Mouse (Mus musculus) adrenal gland, adult 2 months (tissue): ENCODE measurements around the gene Slc35f6. TPM values are rescaled to one million over a fixed set of nuclear protein-coding genes. Genes with fewer than 3 reads are reported as not detected.

Source experiments
- DNase-seq: peaks from one replicate; pipeline ENCODE4 v3.0.0; 2021
- polyA plus RNA-seq: library from polyadenylated mRNA; depleted of rRNA; stranded (reverse); fragments of >200 nt; gene quantifications from 2 replicates; pipeline ENCODE4 v1.2.3, GENCODE M21; 2012
- total RNA-seq, 2 experiments: library from RNA; stranded (reverse); gene quantifications; 2 replicates each; pipeline ENCODE4 v1.2.3; 2021

Slc35f6 gene
- total and polyA plus RNA-seq, 3 experiments: 49.0 to 145 (median 50.9) TPM

DNA sequence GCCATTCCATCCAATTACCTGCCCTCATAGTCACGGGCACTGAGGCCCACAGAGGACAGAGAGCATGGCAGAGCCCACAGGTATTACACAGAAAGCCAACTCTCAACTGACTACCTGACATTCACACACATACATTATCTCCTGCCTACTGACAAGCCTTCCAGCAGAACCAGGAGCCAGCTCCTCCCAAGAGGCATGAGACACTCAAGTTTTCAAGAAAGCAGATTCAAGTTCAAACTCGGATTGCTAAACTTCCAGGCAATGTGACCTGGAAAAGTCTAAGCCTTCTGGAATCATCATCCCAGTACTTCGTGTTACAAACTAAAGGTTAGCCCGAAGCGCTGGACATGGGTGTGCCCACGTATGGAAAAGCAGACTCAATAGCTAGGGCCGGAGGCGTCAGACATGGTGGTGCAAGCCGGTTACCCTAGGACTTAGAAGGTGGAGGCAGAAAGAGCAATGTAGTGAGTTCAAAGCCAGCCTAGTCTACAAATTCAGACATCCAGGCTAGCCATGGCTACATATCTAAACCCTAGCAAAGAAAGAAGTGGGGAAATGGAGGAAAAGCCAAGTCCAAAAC, 26.4 kb upstream of the Slc35f6 start:
- peak; percentile 38 for DNase-seq

DNA sequence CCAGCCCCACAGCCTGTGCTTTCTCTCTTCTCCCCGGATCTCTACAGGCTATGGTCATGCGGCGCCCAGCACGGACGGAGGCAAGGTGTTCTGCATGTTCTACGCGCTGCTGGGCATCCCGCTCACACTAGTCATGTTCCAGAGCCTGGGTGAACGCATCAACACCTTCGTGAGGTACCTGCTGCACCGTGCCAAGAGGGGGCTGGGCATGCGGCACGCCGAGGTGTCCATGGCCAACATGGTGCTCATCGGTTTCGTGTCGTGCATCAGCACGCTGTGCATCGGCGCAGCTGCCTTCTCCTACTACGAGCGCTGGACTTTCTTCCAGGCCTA, 25.9 kb upstream of the Slc35f6 start:
- peak; percentile 70 for DNase-seq

DNA sequence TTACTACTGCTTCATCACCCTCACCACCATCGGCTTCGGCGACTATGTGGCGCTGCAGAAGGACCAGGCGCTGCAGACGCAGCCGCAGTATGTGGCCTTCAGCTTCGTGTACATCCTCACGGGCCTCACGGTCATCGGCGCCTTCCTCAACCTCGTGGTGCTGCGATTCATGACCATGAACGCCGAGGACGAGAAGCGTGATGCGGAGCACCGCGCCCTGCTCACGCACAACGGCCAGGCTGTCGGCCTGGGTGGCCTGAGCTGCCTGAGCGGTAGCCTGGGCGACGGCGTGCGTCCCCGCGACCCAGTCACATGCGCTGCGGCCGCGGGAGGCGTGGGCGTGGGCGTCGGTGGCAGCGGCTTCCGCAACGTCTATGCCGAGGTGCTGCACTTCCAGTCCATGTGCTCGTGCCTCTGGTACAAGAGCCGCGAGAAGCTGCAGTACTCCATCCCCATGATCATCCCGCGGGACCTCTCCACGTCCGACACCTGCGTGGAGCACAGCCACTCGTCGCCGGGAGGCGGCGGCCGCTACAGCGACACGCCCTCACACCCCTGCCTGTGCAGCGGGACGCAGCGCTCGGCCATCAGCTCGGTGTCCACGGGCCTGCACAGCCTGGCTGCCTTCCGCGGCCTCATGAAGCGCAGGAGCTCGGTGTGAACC, 25.4 kb upstream of the Slc35f6 start:
- no peak for DNase-seq

DNA sequence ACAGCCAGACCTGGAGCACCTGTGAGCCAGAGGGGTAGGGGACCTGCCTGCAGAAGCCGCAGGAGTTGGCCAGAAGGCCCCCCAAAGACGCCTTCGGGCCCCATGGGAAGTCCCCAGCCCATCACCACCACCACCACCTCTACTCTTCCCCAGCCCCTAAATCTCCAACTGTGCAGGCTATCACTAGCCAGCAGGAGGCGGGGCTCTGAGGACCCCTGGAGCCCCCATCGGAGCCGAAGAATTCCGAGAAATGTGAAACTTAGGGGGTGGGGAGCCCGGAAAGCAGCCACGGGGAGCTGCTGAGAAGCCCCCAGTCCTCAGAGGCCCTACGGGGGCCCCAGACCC, 24.9 kb upstream of the Slc35f6 start:
- peak; percentile 65 for DNase-seq

DNA sequence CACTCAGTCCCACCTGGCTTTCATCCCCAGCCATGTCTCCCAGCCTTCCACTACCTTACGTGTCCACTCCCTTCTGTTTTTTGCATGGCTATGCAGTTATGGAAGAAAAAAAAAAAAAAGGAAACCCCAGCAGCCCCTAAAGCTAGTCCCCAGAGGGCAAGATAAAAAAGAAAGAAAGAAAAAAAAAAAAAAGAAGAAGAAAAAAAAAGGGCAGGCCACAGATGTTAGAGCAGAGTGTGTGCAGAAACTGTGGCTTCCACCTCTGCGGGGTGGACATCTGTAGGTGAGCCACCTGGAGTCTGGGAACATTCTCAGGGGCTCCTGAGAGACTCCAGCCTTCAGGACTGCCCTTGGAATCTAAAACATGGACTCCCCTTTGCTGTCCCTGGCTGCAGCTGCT, 24.4 kb upstream of the Slc35f6 start:
- no peak for DNase-seq

DNA sequence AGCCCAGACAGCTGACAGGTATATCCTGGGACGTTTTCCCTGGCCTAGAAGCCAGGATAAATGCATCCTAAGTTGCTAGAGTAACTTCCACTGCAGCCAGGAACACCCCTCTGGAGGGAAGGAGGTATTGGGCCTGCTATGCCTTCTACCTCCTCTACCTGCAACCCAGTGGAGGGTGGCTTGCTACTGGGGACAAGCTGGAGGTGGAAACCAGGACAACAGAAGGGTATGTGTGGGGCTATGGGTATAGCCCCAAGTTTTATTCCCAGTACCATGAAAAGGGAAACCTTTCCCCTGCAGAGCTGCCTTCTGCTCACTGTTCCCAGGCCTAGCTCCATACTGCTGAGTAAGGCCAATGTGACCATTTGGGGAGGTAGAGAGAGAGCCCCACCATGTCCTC, 23.4 kb upstream of the Slc35f6 start:
- peak; percentile 24 for DNase-seq

DNA sequence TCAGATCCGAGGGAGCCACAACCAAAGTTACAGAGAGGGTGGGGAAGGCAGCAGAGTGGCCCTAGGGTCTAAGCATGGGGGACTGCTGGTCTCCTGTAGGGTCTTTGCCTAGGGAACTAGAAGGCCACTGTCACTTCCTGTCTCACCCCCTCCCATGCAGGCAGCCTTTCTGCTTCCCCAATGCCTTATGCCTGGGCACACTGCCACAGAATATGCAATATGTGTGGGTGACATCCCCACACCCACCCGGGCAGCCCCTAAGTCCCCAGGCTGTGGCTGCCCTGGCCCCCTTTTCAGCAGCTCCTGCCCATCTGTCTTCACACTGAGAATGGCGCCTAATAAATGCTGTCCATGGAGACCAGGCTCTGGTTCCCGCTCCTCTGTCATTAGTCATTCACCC, 22.8 kb upstream of the Slc35f6 start:
- DNase-seq: peak; percentile 48

DNA sequence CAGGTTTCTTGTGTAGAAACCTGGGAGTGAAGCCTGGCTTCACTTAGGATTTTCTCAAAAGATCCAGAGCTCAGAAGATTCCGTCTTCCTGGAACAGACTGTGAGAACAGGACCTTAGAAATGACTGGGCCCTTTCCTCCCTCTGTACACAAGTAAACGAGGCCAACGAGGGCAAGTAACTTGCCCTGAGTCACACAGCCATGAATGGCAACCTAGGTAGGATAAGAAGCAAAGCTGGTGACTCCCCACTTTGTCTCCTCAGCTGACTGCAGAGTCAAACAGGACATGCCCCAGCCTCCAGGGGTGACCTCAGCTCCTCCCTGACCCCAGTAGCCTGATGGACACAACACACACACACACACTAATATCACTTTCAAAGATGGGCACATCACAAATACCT, 22.4 kb upstream of the Slc35f6 start:
- peak; percentile 41 for DNase-seq

DNA sequence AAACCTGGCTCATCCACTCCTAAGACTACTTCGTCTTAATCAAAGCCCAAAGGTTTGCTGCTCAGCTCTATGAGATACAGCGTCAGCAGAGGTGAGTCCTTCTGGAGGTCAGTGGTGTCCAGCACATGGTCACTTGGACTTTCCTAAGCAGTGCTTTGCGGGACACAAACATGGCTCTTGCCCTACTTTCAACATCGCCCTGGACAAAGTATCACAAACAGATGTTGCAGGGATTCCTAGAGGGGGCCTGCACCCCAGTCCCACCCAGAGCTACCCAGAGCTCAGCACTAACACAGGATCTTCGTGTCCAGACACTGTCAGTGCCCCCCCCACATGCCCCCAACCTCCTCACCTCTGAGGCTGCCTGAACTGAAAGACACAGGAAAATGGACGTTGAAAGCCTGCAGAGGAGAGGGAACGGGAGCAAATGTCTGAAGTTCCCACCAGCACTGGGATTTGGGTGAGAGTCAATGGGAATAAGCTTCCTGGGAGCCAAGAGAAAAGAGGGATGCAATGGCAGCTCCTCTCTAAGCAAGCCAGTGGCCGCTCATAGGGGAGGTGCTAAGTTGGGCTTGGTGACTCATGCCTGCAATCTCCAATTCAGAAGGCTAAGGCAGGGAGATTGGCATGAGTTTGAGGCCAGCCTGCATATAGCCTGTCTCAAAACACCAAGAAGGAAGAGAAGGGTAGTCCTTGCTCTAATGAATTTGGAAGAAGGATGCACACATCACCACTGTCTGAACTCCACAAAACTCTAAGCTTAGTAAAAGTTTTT, 21.2 kb upstream of the Slc35f6 start:
- DNase-seq: peak; percentile 76

DNA sequence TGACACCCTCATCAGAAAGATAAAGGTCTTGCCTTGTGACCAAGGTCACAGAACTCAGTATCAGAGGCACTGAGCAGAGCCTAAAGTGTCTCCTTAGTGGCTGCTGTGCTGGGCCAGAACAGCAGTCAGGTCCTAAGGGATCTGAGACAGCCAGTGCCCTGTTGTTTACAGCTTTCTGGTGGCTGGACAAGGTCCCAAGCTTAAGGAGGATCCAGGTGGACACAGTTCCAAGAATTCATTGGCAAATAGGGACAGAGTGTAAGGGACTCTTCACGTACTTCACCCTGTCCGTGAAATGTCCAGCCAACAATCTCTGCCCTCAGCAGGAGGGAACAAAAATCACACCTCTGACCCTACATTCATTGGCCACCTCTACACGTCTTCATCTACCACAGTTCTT, 19.2 kb upstream of the Slc35f6 start:
- DNase-seq: peak; percentile 36

DNA sequence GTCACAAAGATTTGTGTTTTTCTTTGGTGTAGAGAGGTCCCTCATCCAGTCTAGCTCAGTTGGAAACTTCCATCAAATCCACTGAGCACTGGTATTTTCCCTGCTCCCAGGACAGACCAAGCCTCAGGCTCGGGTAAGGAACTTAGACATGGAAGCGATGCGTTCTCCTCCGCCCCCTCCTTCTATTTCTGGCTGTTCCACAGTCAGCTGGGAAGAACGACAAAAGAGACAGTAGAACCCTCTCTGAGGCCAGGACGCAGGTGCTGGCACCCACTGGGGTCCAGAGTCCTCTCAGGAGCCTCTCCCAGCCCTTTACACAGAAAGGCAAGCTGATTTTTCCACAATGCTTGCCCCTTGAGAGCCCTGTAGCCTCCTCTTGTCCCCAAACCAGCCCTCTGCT, 17.3 kb upstream of the Slc35f6 start:
- peak; percentile 35 for DNase-seq

DNA sequence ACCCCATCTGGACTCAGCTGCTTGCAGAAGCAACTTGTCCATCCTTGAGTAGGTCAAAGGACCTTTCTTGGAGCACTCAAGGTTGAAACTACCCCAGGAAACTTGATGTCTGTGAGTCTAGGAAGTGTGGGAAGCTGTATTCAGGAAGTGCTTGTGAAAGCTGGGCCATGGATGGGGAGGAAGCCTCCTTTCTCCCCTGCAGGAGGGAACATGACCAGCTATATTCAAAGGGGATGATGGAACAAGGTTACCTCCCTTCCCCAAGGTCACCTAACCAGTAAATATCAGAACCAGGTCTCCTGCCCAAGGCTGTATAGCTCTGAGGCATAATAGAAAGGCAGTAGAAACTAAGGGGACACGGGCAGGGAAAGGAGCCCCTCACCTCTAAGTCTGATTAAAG, 15.6 kb upstream of the Slc35f6 start:
- DNase-seq: peak; percentile 53

DNA sequence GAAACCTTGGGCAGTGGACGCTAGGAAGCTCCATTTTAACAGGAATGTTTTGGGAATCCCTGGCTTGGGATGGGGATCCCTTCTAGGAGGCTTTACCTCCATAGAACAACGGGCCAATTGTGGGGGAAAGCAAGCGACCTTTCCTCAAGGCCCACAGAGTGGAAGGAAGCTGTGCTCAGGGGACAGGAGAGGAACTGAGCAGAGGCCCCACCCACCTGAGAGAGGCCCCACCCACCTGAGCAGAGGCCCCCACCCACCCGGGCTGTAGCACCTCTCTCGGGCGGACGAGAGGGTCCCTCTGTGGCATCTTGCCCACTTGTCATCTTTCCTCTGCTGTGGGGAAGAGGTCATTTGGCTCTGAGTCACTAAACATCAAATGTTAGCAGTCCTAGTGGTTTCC, 10.7 kb upstream of the Slc35f6 start:
- DNase-seq: peak; percentile 39

DNA sequence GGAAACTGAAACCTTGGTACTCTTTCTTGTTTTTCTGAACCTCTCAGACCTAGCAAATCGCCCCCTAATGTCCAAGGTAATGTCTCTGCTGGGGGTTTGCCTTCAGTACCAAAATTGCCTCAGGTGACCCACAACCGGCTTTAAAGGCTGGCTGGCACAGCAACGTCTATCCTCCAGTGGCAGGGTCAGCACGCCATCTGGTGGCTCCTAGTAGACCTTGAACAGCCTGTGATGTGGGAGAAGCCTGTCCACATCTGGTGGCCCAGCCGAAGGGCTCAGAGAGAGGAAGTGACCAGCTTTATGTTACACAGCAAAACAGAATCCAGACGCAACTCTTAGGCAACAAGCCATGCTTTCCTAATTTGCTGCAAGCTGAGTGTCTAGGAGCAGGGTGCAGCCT, 9.7 kb upstream of the Slc35f6 start:
- peak; percentile 88 for DNase-seq

DNA sequence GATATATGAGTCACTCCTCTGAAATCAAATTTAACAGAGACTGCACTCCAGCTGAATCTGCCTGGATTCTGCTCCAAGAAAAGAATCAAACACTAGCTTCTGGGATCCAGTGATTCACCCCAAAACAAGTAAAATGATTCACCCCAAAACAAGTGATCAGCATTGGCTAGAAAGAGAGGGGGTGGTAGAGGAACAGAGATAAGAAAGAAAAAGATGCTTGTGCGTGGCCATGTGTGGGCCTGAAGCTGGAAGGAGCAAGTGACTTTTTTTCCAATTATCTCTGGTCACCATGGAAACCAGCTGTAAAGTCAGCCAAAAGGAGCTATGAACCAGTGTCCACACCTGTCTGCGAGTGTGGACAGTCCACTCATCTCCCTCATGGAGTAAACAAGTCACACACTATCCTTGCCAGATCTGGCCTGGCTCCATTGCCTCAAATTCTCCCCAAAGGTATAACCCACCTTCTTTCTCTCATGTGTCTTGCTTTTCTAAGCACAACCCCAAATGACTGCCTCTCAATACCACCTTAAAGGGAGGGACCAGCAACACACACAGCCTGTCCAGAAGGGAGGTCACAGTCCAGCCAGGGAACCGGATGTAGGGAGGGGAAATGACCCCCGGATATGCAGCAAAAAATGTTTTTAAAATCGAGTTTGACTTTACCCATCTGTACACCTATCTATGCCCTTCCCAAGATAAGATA, 4.1 kb upstream of the Slc35f6 start:
- peak; percentile 31 for DNase-seq

DNA sequence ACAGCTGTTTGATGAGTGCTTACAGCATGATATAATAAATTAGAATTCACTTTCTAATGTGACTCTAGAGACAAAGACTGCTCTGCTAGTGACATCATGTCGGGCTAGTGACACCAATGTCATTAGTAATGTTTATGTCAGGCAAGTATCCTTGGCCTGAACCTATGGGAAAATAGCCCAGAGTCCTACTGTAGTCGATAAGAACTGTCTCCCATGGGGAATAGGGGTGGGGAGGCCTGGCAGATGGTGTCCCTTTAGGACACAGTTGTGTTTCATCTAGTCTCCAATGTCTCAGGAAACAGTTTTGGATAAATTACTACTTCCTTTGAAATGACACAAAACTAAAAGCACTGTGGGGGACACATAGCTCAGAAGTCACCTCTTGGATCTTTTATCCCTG, 1.7 kb upstream of the Slc35f6 start:
- DNase-seq: peak; percentile 36

DNA sequence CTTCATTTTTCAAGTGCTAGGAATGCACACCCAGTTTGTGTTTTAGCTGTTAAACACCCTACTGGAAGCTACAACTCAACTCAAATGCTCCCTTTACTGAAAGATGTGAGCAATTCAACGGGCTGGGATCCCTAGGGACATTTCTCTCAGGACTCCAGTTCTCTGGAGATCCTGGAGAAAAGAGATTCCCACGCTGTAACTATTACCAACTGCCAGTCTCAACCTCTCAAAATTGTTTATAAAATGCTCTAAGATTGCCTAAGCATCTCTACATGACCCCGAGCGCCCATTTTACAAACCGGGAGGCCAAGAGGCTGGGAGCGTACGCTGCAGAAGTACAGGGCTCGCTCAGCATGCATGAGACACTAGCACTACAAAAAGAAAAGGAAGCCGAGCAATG, 337 bp upstream of the Slc35f6 start:
- no peak for DNase-seq

DNA sequence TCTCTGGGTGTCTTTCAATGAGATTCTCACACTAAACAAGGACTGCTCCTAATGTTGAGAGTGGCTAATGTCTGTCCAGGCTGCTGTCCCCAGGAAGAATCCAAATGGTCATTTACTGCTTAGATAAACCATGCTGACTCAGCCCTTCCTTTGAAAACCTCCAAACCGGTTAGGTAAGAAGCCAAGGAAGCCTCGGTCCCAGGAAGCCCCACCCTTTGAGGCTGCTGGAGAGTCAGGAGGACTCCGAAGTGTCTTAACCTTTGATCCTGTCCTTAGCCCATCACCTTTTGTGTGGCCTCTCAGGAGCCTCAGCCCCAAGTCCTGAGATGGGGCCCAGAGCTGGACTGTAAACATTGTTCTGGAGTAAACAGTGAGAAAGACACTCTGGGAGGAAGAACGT, 1.8 kb downstream of the Slc35f6 start:
- no peak for DNase-seq

DNA sequence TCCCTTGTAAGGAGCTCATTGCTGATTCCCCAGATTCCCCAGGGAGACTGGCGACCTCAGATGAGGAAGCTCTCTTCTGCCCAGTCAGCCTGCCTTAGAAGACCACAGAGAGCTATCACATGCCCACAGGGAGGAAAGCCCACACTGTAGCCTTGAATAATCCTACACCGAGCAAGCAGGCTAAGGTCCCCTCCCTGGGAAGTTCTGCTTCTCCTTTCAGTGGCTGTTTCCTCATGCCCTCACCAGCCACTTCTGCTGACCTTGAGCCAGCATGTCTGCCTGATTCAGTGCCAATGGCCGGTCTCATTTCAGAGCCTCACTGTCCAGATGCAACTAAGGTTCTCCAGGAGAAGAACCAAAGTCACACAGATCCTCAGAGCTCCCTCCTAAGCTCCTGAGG, 3.0 kb downstream of the Slc35f6 start:
- peak; percentile 74 for DNase-seq

DNA sequence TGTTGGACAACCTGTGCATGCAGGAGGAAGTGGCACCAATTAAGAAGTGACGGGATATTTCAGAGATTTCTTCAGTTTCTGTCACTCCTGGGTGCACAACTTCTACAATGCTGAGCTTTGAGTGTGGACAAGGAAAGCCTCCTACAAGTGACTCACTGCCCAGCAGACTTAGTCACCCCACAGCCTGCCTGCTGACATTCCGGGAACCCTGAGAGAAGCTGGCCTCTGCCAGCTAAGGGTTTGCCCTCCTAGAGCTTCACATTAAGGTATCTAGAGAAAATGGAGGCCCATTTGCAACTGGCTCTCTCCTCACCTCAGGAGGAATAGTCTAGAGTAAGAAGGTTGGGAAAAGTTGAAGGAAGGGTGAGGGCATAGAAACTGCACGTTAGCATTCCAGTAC, 3.8 kb downstream of the Slc35f6 start:
- DNase-seq: peak; percentile 79

DNA sequence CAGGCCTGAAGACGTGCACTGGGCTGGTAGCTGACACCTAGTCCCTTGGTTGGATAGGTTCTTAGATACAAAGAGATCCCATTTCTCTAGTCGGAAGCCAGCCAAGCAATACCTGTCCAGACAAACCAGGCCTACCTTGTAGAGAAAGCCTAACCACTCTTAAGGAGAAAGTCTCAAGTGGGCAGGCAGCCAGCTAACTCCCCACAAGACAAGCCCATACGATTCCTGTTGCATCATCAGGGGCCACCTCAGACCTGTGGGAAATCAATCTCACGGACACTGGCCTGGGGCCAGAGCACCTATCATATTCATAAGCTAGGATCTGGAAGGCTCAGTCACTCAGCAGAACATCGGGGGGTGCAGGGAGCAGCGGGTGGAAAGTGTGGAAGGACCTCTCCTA, 5.5 kb downstream of the Slc35f6 start:
- DNase-seq: no peak

DNA sequence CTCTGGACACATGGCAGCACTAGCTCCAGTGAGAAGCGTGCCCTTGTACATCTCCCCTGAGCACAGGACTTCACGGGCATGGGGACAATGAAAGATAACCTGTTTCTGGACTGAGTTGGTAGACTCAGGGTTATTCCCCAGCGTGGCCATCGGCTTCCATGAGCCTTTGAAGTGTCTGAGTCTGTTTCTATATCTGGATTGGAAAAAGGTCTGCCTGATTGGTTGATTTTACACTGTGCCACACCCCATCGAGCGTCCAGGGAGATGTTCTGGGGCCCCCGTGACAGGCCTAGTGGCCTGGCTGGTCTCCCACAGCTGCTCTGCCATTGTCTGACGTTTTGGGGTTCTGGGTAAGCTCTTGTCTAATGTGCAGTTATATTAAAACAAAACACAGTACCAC, 7.3 kb downstream of the Slc35f6 start:
- no peak for DNase-seq

DNA sequence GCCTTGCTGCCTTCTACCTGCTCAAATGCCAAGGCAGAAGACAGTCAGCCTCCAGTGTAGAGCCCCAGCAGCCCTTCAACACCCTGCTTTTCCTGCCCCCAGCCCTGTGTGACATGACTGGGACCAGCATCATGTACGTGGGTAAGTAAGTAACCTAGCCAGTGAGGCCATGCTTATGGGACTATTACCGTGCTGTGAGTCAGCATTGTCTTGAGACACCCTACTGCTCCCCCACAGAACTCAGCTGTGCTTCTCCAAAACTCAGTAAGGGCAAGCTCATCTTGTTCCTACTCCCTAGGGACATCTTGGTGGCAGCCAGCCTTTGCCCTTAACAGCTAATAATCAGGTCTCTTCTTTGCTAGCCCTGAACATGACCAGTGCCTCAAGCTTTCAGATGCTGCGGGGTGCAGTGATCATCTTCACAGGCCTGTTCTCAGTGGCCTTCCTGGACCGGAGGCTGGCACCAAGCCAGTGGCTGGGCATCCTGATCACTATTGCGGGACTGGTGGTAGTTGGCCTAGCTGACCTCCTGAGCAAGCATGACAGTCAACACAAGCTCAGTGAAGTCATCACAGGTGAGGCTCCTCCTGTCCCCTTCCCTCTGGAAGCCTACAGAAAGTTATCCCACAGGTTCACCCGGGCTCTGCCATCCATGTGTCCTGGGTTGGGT, 7.9 kb downstream of the Slc35f6 start:
- DNase-seq: no peak
